Mouse (Mus musculus) ES-E14 (cell line): ENCODE measurements at regions not wholly inside any gene's neighbourhood (a gene's known extent, or its start where the extent isn't known, plus 50 kb on each side); places are given as distances from the start of the nearest gene placed in this dataset.

ENCODE experiments used
- MAFK ChIP-seq: IDR thresholded peaks from 2 replicates; pipeline ENCODE4 v1.6.1; 2014; ENCODE audit warnings: mild to moderate bottlenecking, low read depth, low read length, inconsistent platforms; ENCODE audit not compliant: insufficient read depth
- ZC3H11A ChIP-seq: IDR thresholded peaks from 2 replicates; pipeline ENCODE4 v1.6.1; 2012; ENCODE audit warnings: low read depth, mild to moderate bottlenecking, inconsistent platforms, low read length, borderline replicate concordance
- ZNF384 ChIP-seq: IDR thresholded peaks from 2 replicates; pipeline ENCODE4 v1.6.1; 2012; ENCODE audit warnings: low read depth, low read length, inconsistent platforms

DNA sequence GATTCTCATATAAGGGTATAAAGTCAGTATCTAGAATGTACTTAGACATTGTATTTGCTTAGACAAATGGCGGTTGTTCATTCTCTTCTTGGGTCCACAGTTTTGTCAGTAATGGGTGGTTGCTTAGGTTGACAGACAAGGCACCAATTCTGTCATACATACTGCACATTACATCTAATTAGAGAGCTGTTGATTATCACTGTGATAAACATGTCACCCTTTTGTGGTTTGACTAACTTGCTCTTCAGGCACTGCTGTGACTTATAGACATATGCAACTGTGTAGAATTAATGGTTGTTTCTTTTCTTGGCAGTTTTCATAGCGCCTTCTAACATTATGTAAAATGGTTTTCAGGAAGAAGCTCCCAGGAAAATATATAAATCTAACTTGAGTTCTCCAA is 1069.4 kb downstream of the Slitrk1 start:
- TF ChIP-seq ZNF384 = no peak
- no peak for TF ChIP-seq ZC3H11A
- TF ChIP-seq MAFK = no peak
